Mouse (Mus musculus) urinary bladder, adult 18-20 months (tissue): ENCODE measurements at regions not wholly inside any gene's neighbourhood (a gene's known extent, or its start where the extent isn't known, plus 50 kb on each side); places are given as distances from the start of the nearest gene placed in this dataset.
A peak's percentile ranks its signal among the peaks of the same experiment; 100 is the strongest.

Source experiments
- DNase-seq, 2 experiments: peaks; one replicate each; pipeline ENCODE4 v3.0.0; 2022; ENCODE audit warnings: low spot score in 2 of 2, mixed read lengths in 2 of 2

DNA sequence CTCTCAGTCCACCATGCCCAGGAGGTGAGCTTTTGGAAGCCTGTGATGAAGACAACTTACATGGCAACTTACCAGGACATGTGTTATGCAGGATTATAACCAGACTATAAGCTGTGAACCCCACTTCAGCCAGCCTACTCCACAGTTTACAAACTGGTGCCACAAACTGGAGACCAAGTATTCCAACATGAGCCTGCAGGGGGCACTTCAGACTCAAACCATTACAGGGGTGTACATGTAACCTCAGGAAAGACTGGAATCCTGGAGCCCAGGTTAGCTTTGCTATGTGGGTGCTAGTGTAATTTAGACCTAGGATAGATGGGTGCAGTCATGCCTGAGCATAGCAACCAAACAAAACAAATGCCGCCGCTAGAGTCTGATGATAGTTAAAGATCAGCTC is 124.0 kb upstream of the Lyplal1 start:
- DNase-seq = no peak

- no peak for DNase-seq
Observed at GRCm38 (mm10) chr1:186237556-186237955, 120.4 kb upstream of the Lyplal1 start.

GRCm38 (mm10) chr1:186236267-186237020 is 119.3 kb upstream of the Lyplal1 start:
- DNase-seq = no peak

DNA sequence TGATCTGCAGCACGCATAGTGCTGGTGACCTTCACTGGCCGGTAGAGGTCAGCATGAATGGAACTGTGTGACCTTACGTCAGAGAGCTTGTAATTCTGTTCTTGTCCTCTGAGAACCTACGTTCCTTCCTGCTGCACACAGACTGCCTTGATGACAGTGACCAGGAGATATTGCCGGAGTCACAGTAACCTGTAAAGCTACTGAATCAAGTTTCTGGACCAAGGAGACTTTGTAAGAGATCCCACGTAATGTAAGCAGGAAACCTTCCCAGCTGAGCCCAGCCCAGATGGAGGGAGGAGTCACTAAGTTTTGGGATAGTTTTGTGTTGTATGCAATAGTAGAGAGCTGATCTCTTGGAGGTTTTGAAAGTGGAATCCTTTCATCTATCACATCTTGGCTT is 117.4 kb upstream of the Lyplal1 start:
- DNase-seq = no peak

DNA sequence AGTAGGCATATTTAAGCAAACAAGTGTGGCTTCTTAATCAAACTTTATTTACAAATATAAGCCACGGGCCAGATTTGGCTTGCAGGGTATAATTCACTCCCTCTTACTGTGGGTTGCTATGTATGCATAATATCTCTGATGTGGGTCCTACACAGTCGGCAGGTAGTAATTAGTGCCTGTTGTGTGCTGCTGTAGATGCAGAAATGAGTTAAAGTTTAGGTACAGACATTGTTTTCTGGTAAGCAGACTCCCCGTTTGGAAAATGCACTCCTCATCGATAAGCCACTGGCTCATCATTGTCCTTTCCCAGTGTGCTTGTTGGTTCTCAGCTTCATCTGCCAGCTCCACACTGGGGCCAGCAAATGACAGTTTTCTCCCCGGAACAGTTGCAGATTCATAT is 113.4 kb upstream of the Lyplal1 start:
- no peak for DNase-seq

DNA sequence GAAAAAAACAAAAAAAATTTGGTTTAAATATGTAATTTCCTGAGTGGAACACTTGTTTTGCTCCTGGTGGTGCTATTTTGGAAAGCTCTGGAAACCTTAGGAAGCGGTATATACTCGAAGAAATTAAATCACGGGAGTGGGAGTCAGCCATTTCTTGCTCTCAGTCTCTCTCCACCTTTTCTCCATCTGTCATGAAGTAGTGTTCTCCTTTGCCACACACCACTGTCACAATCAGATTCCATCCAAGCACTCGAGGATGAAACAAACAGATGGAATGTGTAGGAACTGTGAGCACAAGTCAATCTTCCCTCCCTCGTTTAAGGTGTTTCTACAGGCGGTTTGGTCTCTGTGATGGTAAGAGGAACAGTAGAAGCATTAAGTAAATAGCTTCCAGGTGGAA is 112.7 kb upstream of the Lyplal1 start:
- DNase-seq = no peak

GRCm38 (mm10) chr1:186228396-186228795 is 111.3 kb upstream of the Lyplal1 start:
- no peak for DNase-seq

DNA sequence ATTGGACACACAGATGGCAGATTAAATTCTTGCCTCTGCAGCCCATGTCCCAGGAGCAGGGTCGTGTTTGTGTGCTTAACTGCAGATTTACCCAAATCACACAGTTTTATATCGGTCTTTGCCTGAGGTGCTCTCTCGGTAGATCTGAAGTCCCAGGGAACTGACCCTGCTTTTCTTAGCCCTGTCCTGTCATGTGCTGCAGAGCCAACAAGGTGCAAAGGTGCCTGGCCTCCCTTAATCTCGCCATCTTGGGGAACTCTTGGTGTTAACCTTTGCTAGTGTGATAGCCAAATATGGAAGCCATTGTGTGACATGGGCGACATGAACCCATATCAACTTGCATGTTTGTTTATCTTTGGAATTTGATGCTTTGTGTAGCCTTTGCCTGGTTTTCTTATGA is 107.1 kb upstream of the Lyplal1 start:
- DNase-seq = no peak

DNA sequence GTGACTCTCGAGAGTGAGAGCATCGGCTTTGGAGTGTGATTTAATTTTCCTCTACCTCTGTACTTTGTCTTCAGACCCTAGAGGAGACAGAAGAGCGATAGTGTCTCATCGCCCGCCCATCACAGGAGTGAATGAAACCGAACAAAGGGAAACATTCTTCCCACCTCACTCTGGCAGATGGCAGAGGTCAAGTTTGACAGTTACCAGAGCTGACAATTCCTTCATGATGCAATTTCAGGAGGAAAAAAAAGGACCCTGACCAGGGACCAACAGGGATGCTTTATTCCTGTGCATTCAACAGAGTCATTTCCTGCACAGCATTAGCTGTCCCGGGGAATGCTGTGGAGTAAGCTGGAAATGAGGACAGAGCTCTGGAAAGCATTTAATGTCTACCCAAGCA is 106.3 kb upstream of the Lyplal1 start:
- no peak for DNase-seq

GRCm38 (mm10) chr1:186218995-186219394 is 101.9 kb upstream of the Lyplal1 start:
- DNase-seq = no peak

- DNase-seq = no peak
Observed at GRCm38 (mm10) chr1:186217198-186217597, 100.1 kb upstream of the Lyplal1 start.

DNA sequence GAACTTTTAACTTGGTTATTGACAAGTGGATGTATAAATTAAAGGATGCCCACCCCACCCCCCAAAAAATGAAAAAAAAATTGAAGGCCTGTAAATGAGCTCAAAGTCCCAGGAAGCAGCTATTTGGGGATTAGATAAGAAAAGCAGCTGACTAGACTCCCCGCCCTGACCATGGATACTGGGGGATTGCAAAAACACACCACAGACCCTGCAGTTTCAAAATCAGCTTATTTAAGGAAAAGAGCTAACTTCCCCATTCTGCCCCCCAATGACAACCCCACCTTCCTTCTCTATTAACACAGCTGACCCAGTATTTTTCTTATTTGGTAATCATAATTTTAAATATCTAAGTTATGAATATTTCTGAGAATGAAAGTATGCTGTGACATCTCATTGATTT is 87.0 kb upstream of the Lyplal1 start:
- no peak for DNase-seq

DNA sequence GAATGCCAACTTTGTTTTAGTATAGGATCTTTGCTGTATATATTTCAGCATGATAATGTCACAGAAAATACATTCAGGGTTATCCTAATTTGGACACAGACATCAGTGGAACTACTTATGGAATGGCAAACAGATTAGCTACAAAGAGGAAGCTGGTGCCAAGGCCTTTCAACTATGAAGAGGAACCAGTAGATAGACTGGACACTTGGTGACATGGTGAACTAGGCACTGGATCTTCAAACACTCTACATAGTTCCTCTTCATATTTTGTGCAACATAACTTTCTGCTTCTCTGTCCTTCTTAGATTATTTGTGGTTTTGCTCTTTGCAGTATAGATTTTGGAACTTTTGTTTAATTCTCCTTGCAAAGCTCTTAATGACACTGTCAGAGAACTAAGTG is 85.4 kb upstream of the Lyplal1 start:
- DNase-seq = no peak

GRCm38 (mm10) chr1:186198391-186198790 is 81.3 kb upstream of the Lyplal1 start:
- no peak for DNase-seq

- peak in 1 of 2 experiments; percentile 34 for DNase-seq
Observed at GRCm38 (mm10) chr1:186197057-186197456, 79.9 kb upstream of the Lyplal1 start.

DNA sequence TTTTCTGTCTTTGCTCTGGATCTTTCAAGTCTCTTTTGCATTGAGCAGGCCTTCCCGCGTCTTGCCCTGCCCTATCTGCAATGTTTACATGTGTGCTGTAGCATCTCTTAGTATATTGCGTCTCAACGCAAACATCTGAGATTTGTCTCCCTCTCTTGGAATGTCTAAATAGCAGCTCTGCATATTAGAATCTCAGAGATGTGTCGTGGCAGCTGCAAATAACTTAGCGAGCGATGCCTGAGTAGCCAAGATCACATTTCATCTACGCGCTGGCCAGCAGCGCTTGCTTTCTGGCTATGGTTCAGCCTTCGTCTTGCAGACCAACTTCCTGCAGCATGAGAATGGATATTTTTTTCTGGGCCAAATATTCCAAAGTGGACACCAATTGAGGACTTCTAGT is 72.3 kb upstream of the Lyplal1 start:
- DNase-seq = peak in 1 of 2 experiments; percentile 11

- DNase-seq = no peak
Observed at GRCm38 (mm10) chr1:186187372-186187771, 70.3 kb upstream of the Lyplal1 start.

GRCm38 (mm10) chr1:186183204-186183651 is 66.1 kb upstream of the Lyplal1 start:
- DNase-seq = no peak

GRCm38 (mm10) chr1:186182498-186183203 is 65.5 kb upstream of the Lyplal1 start:
- peak; percentile 30 to 65 for DNase-seq

GRCm38 (mm10) chr1:186177019-186177418 is 59.9 kb upstream of the Lyplal1 start:
- no peak for DNase-seq

- DNase-seq = no peak
Observed at GRCm38 (mm10) chr1:186173472-186174014, 56.4 kb upstream of the Lyplal1 start.

- no peak for DNase-seq
Observed at GRCm38 (mm10) chr1:186171691-186172090, 54.6 kb upstream of the Lyplal1 start.
